Mouse (Mus musculus) B cell, adult 2 months (primary cell): ENCODE data around the gene Hexb.

Source experiments
- DNase-seq, 2 experiments: peaks; one replicate each; pipeline ENCODE4 v3.0.0; 2022

Gene Hexb

GRCm38 (mm10) chr13:97197932-97198562 is at the start of gene Hexb:
Hexb (minus strand) TSS chr13:97198357.
- DNase-seq: peak; percentile 95

- no peak for DNase-seq
Measured at GRCm38 (mm10) chr13:97247754-97248153, 49.6 kb upstream of the Hexb start.

GRCm38 (mm10) chr13:97246217-97246616 is 48.1 kb upstream of the Hexb start:
- DNase-seq: no peak

- DNase-seq: no peak
Measured at GRCm38 (mm10) chr13:97245157-97245556, 47.0 kb upstream of the Hexb start.

- DNase-seq: no peak
Measured at GRCm38 (mm10) chr13:97244712-97245105, 46.6 kb upstream of the Hexb start.

- no peak for DNase-seq
Measured at GRCm38 (mm10) chr13:97243962-97244711, 46.0 kb upstream of the Hexb start.

GRCm38 (mm10) chr13:97242716-97243115 is 44.6 kb upstream of the Hexb start:
- DNase-seq: no peak

- no peak for DNase-seq
Measured at GRCm38 (mm10) chr13:97241787-97242280, 43.7 kb upstream of the Hexb start.

GRCm38 (mm10) chr13:97240965-97241786 is 43.0 kb upstream of the Hexb start, which contains the start of gene Enc1:
Enc1 (plus strand) TSS chr13:97241105.
- peak; percentile 88 for DNase-seq

GRCm38 (mm10) chr13:97240279-97240964 is 42.3 kb upstream of the Hexb start:
- DNase-seq: peak; percentile 46 to 49

GRCm38 (mm10) chr13:97239343-97240180 is 41.4 kb upstream of the Hexb start:
- peak; percentile 13 to 22 for DNase-seq

GRCm38 (mm10) chr13:97238181-97238981 is 40.2 kb upstream of the Hexb start:
- no peak for DNase-seq

- no peak for DNase-seq
Measured at GRCm38 (mm10) chr13:97237700-97238099, 39.5 kb upstream of the Hexb start.

GRCm38 (mm10) chr13:97235911-97236310 is 37.8 kb upstream of the Hexb start:
- DNase-seq: no peak

- DNase-seq: peak; percentile 84 to 87
Measured at GRCm38 (mm10) chr13:97234785-97235417, 36.7 kb upstream of the Hexb start.

- peak; percentile 29 to 37 for DNase-seq
Measured at GRCm38 (mm10) chr13:97233092-97233491, 34.9 kb upstream of the Hexb start.

- DNase-seq: no peak
Measured at GRCm38 (mm10) chr13:97230101-97230500, 31.9 kb upstream of the Hexb start.

- no peak for DNase-seq
Measured at GRCm38 (mm10) chr13:97227795-97228194, 29.6 kb upstream of the Hexb start.

GRCm38 (mm10) chr13:97225130-97225529 is 27.0 kb upstream of the Hexb start:
- no peak for DNase-seq

- DNase-seq: no peak
Measured at GRCm38 (mm10) chr13:97224341-97224982, 26.3 kb upstream of the Hexb start.
